Mouse (Mus musculus) layer of hippocampus, postnatal 14 days (tissue): ENCODE data around the gene Csnk1g2. TPM values are rescaled to one million over a fixed set of nuclear protein-coding genes. Genes with fewer than 3 reads are reported as not detected.
"Not testable (repeated sequence)": the region's sequence is repeated elsewhere in the genome, so short reads cannot be mapped to it uniquely, and the experiment has no call there.

Source experiments
- DNase-seq, 2 experiments: peaks; one replicate each; pipeline ENCODE4 v3.0.0; 2021 to 2022; ENCODE audit warnings: low spot score in 2 of 2, mixed read lengths in 1 of 2
- total RNA-seq, 2 experiments: library from RNA; stranded (reverse); gene quantifications; 2 replicates each; pipeline ENCODE4 v1.2.3; 2021

Csnk1g2 gene
- total RNA-seq, 2 experiments from 2014 or later: 176 to 180 TPM

DNA sequence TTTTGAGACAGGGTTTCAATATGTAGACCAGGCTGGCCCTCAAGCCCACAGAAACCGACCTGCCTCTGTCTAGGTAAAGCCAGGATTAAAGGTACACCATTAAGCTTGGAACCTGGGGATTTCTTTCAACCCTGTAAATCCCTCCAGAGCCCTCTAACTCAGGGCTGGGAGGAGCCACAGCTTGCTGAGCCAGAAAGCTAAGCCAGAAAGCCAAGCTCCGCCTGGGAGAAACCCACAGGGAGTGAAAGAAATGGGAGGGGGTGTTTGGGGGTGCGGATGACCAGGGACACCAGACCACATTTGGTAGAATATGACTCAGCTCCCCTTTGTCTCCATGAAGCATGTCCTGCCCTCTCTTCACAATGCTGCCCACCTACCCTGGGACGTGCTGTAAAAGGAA, 26.3 kb upstream of the Csnk1g2 start:
- no peak for DNase-seq

DNA sequence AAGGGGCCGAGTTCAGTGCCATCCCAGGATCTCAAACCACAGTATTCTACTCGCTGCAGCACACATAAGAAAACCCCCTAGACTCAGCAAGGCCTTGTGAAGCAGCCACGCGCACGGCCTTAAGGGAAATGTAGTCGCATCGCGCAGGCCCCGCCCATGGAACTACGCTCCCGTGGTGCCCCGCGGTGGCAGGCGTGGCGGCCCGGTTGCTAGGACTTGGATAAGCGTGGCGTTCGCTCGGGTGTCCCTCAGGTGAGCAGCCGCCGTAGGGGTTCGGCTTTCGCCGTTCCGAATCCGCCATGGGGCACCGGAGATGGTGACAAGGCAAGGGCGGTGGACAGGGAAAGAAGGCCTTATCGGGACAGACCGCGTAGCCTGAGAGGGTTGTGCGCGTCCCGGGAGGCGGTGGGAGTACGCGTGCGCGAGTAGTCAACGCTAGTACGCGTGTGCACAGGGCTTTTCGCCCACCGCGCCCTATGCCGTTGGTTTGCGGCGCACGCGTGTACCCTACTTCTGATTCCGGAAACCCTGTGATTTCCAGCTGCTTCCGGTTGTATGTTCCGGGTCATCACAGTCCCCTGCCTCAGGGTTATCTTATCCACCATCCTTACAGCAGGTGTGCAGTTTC, 19.8 kb upstream of the Csnk1g2 start, which contains the start of the genes Scamp4 and Adat3:
Scamp4 (plus strand) TSS at position 175 of the 628 bp plus-strand sequence.
Adat3 (plus strand) TSS at position 183 of the 628 bp plus-strand sequence.
- peak; percentile 96 to 99 for DNase-seq

DNA sequence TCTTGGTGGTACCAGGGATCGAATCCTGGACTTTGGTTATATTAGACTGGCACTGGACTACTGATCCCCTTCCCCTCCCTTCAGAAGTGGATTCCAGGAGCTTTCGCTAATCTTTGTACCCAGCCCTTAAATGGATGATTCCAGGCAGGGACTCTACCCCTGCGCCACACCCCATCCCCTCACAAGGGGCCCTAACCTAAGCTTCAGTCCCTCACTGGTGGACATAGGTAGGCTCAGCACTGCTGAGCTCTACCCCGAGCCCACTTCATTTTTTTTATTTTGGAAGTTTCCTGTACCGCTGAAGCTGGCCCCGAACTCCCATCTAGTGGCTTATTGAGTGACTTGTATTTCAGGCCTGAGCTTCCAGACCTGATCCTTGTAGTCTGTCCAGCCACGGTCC, 19.3 kb upstream of the Csnk1g2 start:
- no peak for DNase-seq

DNA sequence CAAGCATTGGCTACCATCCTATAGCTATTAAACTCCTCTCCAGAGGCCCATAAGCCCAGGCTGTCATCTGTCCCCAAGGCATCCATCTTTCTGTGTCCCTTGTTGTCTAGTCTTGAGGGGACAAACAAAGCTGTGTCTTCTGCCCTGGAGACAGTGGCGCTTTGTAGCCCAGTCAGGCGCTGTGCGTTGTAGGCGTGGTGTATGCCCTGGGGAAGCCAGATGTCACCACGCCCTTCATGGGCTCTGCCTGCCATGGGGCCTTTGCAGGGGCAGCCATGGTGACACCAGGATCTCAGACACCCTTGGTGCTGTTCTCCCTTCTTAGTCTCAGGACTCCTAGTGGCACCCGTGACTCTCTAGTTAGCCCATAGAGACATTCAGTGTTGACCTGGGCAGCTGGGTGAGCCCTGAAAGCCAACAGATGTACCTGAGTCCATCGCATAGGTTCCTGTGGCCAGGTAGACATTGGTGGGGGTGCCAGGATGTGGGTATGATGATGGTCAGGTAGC, 18.6 kb upstream of the Csnk1g2 start:
- no peak for DNase-seq

DNA sequence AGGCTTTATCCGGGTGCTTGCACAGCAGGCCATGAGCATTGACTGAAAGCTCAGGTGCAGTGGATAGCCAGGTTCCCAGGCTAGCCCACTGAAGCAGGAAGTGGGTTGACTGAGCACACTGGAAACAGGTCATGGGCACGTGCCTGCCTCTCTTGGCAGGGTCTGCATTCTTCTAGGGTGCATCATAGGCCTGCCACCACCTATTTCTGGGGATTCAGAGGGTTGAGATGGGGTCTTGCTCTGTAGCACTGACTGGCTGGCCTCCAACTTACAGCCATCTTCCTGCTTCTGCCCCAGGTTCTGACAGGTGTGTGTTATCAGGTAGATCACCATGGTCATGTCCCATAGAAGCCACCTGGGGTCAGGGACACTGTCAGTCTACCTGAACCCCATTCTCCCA, 17.6 kb upstream of the Csnk1g2 start:
- no peak for DNase-seq

DNA sequence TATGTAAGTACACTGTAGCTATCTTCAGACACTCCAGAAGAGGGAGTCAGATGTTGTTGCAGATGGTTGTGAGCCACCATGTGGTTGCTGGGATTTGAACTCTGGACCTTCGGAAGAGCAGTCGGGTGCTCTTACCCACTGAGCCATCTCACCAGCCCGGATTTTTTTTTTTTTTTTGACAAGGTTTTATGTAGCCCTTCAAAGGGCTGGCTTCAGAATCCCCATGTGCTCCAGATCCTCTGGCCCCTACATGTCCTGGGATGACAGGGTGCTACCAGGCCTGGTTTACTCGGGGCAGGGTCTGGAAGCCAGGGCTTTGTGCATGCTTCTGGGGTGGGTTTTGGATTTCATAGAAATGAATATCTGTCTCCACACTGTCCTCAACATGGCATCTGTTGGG, 16.9 kb upstream of the Csnk1g2 start, which contains the start of gene Gm49322:
Gm49322 (plus strand) TSS at position 301 of the 400 bp plus-strand sequence.
- not testable (repeated sequence) for DNase-seq

DNA sequence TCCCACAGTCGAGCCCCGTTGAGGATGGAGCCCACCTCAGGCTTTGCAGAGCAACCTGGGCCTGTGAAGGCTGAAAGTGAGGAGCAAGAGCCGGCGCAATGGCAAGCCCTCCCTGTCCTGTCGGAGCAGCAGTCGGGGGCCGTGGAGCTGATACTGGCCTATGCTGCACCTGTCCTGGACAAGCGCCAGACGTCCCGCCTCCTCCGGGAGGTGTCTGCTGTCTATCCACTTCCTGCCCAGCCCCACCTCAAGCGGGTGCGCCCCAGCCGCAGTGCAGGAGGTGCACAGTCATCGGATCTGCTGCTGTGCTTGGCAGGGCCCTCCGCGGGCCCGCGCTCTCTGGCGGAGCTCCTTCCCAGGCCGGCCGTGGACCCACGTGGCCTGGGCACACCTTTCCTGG, 16.3 kb upstream of the Csnk1g2 start:
- no peak for DNase-seq

DNA sequence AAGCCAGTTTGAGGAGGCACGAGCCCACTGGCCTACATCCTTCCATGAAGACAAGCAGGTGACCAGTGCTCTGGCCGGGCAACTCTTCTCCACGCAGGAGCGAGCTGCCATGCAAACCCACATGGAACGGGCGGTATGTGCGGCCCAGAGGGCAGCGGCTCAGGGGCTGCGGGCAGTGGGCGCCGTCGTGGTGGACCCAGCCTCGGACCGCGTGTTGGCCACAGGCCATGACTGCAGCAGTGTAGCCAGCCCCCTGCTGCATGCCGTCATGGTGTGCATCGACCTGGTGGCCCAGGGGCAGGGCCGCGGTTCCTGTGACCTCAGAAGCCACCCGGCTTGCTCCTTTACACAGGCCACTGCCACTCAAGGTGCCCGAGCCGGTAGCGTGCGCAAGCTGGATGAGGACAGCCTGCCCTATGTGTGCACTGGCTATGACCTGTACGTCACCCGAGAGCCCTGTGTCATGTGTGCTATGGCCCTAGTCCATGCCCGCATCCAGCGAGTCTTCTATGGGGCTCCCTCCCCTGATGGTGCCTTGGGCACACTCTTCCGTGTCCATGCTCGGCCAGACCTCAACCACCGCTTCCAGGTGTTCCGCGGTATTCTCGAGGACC, 15.8 kb upstream of the Csnk1g2 start:
- DNase-seq: no peak

DNA sequence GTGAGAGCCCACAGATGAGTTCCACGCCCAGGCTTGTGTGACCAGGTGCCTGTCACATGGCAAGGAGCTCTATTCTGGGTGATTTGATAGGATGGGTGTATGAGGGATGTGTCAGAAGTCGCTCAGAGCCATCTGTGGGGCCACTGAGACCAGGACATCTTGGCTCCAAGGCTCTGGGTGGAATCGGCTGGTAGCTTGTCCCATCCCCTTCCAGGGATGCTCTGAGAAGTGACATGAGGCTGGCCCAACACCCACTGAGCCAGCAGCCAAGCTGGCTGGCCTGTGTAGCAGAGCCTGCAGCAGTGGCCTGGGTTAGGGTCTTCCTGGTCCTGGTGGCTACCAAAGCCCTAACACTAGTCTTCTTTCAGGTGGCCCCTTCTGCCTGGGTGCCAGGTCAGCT, 14.2 kb upstream of the Csnk1g2 start:
- DNase-seq: no peak

DNA sequence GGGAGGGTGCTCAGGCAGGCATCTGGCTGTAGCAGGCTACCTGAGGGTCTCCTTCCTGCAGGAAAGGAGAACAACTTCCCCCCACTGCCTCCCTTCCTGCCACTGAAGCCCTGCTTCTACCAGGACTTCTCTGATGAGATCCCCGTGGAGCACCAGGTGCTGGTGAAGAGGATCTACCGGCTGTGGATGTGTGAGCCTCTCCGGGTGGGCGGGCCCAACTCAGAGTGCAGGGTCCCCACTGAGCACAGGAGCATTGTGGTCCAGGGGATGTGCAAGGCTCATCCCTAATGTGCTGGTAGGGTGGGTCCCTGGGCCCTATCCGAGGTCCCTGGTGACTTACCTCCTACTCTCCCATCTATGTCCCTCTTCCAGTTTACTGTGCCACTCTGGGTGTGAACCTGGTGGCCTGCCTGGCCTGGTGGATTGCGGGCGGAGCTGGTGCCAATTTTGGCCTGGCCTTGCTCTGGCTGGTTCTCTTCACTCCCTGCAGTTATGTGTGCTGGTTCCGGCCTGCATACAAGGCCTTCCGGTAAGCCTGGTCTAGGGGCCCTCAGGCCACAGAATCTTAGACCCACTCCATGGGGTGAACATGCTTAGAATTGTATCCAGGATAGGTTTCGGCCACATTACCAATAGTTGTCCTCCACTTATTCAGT, 13.2 kb upstream of the Csnk1g2 start:
- no peak for DNase-seq

DNA sequence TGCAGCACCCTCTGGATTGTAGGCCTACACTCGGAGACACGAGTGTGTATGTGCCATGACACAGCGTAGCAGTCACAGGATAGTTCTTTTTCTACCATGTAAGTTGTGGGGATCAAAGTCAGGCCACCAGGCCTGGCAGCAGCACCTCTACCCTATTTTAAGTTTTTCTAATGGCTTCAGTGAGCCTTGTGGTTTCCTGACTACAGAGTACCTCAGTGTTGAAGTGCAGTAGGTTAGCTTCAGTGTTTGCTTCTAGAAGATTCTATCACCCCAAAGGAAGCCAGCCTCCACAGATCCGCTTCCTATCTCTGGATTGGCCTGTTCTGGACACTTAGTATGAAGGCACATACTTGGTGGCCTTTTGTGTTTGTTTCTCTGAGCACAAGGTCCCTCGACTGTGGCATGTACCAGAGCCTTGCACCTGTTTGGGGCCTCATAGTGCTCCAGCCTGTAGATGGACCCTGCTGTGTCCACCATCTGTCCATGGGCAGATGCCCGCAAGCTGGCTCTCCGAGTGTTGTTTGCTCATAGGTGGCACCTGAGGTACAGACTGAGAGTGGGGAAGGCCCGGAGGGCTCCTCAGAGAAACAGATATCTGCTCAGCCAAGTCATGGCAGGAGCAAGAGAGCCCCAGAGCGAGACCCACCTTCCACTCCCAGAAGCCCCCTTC, 12.4 kb upstream of the Csnk1g2 start:
- DNase-seq: no peak

DNA sequence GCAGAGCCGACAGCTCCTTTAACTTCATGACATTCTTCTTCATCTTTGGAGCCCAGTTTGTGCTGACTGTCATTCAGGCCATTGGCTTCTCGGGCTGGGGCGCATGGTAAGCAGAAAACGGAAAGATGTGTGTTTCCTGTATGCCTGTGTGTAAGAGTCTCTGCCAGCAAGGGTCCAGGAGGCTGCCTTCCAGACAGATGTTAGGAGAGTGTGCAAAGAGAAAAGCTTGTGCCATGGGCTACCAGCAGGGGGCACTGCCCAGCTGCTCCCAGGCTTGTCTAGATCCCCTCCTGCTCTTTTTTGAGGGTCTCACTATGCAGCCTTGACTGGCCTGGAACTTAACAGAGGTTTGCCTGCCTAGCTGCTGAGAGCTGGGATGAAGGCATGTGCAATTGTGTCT, 11.6 kb upstream of the Csnk1g2 start:
- DNase-seq: no peak

DNA sequence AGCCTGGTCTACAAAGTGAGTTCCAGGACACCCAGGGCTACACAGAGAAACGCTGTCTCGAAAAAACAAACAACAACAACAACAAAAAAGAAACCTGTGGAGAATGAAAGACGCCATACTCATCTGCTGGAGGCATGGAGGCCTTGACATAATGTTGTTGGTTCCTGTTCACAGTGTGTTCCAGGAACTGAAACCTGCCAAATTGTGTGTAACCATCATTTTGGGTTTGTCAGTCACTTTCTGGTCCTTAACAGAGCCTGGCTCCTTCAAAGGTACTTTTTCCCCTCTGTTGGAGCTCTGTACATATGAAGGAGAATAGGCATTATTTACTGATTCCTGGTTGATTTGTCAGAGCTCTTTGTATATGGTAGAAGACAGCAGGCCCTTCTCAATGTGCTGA, 10.7 kb upstream of the Csnk1g2 start:
- DNase-seq: no peak

DNA sequence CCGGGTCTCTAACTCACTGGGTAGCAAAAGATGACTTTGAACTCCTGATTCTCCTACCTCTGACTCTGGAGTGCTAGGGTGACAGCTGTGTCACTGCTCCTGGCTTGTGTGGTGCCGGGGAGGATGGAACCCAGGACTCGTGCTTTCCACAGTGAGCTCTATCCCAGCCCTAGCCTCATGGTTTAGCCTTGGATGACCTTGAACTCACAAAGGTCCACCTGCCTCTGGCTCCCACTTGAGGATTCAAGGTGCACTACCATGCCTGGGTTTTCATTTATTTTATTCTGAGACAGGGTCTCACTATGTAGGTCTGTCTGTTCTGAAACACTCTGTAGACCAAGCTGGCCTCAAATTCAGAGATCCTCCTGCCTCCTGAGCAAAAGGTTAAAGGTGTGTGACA, 8.8 kb upstream of the Csnk1g2 start:
- no peak for DNase-seq

DNA sequence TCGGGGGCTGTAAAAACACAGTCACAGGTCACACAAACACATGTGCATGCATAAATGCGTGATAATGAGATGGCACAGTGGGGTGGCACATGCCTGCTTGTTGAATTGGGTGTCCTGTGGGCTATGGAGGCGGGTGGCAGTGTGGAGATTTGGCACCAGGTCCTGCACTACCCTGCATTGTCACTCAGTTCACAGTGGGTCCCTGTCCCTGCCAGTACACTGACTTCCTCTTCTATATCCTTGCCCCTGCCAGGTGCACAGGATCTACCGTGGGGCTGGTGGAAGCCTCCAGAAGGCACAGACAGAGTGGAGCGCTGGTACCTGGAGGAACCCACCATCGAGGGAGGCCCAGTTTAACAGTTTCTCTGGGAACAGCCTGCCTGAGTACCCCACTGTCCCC, 8.3 kb upstream of the Csnk1g2 start:
- no peak for DNase-seq

DNA sequence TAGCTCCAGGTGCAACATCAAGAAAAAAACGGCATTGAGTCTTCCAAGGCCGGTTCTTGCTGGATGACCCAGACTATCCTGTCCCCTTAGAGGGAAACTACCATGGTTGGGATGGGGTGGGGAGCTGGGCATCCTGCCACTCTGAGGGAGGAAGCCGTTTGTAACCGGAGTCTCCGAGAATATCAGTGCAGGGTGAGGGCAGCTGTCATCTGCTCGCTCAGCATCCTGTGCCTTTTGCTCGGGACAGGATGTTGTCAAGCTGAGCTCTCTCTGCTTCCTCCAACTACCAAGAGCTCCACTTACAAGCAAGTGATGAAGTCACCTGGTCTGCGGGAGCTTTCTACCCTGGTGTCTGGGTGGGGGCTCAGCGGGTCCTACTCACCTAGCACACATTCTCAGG, 4.5 kb upstream of the Csnk1g2 start:
- DNase-seq: no peak

DNA sequence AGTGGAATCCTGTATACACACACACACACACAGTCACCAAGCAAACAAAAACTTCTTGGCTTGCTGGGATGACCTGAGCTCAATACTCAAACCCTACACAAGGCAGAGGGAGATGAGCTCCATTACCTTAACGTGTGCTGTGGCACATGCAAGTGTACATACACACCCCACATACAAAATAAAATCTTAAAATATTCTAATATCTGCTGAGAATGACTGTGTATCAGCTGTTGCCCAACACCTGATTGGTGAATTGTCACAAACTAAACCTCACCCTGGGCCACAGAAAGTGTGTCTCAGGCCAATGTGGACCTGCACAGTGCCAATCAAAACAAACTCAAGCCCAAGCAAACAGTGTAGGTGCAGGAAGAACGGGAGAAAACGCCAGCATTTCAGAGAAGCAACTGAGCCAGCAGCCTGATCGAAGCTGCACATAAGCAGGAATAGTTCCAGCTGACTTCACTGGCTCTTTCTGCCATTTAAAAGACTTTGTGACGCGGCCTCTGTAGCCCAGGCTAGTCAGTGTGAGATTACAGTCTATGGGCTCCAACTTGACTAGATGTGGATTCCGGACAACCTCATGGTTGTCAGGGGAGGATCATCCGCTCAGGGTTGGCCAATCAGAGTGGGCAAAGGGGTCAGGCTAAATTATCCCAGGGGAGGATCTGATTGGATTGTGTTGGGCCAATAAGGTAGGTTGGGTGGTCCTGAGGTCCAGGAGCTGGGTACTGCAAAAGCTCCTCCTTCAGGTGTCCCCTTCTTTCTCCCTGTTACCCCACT, 3.0 kb upstream of the Csnk1g2 start:
- DNase-seq: no peak

DNA sequence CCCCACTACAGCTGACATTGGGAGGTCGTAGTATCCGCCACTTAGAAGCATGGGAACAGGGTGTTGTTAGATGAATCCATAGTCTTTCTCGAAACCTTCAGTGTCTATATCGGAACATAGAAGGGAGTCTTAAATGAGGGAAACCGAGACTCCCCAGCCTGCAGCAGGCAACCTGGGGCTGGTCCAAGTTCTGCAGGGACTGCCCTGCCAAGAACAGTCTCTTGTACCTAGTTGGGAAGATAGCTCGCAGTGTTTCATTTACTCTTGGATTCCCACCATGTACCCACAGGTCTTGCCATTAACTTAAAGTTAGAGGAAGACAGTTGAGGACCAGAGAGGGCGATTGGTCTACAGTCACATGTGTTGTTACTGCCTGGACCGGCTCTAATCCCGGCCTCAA, 2.3 kb upstream of the Csnk1g2 start:
- DNase-seq: no peak

DNA sequence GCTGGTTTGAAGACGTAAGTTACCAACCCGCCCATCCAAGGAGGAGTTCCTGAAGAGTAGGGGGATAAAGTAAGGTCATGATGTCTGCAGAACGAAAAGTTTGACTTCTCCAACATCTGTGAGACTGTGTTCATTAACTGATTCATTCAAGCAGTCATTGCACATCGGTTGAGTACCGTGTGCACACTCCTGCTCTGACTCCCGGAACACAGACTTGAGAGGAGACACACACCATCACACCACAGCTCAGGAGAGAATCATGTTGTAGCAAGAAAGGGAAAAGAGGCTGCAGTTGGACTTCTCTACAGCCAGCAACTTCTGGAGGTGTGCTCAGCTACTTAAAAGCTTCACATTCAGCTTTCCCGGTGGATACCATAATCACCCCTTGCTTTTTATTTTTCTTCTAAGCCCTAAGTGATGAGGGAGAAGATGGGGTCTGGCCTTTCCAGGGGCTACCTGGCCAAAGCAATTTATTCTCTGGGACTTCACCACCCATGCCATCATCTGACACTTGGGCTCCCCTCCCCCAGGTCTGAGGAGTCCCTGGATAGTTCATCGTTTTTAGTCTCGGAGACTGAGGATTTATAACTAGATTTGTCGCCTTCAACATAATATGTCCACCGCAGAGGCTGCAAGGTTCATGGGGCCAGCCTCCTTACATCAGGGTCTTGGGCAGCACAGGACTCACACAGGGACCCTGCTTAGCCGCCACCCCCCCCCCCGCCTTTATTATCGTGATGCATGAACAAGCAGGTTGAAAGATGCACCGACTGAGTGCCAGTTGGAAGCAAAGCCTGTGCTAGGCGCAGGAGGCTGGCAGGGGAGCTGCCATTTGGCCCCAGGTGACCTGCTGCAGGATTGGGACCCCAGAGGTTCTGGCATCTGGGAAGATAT, 1.6 kb upstream of the Csnk1g2 start:
- DNase-seq: peak in 1 of 2 experiments; percentile 49

DNA sequence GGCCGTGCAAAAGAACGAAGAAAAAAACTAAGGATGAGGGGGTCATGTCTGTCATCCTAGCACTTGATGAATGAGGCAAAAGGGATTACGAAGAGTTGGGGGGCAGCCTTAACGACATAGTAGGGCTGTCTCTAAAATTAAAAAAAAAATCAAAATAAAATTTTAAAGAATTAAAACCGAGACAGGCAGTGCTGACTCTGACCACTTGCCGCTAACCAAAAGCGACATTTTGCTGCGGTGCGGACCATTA, 1.0 kb upstream of the Csnk1g2 start:
- DNase-seq: no peak
